Mouse (Mus musculus) kidney, postnatal 36 days (tissue): ENCODE measurements around the gene Snrk.
A peak's percentile ranks its signal among the peaks of the same experiment; 100 is the strongest.
"Not testable (repeated sequence)": the region's sequence is repeated elsewhere in the genome, so short reads cannot be mapped to it uniquely, and the experiment has no call there.

Experiments
- DNase-seq, 2 experiments: peaks; one replicate each; pipeline ENCODE4 v3.0.0; 2021 to 2022; ENCODE audit warnings: mixed read lengths in 2 of 2

Snrk gene

GRCm38 (mm10) chr9:122145677-122146076, 28.6 kb downstream of the Snrk start:
- no peak for DNase-seq

DNA sequence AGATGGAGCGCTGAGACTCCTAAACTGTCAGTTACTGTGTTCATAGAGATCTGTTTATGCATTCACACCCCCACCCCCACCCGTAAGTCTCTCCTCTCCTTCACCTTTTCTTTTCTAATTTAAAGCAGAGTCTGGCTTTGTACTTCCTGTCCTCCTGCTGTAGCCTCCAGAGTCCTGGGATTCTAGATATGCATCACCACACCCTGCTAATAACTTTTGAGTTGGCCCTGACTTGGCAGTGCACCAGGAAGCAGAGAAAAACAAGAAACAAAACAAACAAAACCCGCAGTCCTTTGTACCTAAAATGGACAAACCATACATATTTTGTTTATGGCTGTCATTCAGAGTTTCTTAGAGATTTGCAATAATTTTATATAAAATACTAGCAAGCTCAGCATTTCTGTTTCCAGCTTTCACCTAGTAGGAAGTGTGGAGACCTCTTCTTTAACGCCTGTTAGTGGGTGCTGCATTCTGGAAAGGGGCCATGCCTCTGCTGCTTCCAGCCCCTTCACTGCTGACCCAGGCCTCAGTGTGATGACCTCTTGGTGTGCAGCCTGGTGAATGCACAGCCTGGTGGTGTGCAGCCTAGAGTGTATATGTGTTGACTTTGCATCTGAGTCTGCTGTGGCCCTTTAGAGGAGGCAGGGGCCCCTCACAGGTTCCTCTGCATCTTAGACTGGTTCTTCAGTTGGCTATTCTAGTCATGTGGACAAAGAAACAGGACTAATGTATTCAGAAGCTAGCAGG, 29.2 kb downstream of the Snrk start:
- DNase-seq = peak; percentile 40 to 54

DNA sequence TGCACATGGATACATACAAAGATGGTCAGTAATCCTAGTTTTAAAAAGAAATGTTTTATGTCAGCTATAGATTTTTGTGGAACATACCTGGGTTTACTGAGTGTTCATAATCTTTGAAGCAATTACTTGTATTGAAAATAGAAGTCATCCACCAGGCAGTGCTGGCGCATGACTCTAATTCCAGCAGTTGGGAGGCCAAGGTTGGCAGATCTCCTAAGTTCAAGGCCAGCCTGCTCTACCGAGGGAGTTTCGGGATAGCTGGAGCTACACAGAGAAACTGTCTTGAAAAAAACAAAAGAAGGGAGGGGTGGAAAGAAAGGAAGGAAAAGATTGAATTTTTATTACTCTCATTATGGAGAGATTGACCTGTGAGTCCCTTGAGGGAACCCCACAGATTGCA, 31.3 kb downstream of the Snrk start:
- DNase-seq = no peak

GRCm38 (mm10) chr9:122149997-122150826, 33.1 kb downstream of the Snrk start:
- DNase-seq = no peak

DNA sequence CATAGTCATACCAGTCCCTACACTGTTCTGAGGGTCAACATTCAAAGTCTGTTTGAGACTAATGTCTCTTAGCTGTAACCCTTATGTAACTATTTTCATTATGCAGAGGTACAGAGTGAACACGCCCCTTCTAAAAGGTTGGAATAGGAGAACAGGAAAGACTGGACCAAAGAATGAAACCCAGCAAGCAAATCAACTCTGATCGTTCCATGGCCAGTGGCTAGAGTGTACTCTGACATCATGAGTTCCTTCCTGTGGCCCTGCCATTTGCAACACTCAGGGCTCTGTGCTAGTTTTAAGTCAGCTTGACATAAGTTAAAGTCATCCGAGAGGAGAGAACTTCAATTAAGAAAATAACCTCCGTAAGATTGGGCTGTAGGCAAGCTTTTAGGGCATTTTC, 35.0 kb downstream of the Snrk start:
- DNase-seq = no peak

- DNase-seq = no peak
Measured at GRCm38 (mm10) chr9:122152501-122152900, 35.4 kb downstream of the Snrk start.

- no peak for DNase-seq
Measured at GRCm38 (mm10) chr9:122153436-122153835, 36.4 kb downstream of the Snrk start.

- DNase-seq = peak in 1 of 2 experiments; percentile 35
Measured at GRCm38 (mm10) chr9:122155193-122155592, 38.1 kb downstream of the Snrk start.

DNA sequence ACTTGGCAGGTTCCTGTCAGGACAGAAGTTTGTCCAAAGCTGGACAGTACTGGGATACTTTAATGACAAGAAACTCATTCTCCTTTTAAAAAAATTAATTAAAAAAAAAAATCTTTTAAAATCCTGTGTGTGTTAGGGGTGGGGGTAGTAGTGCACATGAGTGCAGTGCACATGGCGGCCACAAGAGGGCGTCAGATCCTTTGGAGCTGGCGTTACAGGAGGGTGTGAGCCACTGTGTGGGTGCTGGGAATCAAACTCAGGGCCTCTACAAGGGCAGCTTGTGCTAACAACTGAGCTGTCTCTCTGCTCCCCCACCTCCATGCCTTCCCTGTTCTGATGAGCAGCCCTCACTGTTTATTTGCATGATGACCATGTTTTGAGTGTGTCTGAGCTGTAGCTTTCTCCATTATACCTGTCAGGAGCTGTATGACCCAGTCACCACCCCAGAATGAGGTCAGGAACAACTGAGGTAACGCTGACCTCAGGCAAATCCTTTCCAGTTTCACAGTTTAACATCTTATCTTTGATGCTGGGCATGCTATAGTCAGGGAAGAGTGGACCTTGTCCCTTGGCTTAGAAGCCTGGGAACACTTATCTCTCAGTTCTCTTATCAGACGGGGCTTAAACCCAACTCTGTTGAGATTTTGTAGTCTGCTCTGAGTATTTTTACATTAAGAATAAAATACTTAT, 39.5 kb downstream of the Snrk start:
- no peak for DNase-seq

- DNase-seq = no peak
Measured at GRCm38 (mm10) chr9:122157079-122157441, 40.0 kb downstream of the Snrk start.

GRCm38 (mm10) chr9:122164535-122164934, 47.5 kb downstream of the Snrk start:
- DNase-seq = no peak

DNA sequence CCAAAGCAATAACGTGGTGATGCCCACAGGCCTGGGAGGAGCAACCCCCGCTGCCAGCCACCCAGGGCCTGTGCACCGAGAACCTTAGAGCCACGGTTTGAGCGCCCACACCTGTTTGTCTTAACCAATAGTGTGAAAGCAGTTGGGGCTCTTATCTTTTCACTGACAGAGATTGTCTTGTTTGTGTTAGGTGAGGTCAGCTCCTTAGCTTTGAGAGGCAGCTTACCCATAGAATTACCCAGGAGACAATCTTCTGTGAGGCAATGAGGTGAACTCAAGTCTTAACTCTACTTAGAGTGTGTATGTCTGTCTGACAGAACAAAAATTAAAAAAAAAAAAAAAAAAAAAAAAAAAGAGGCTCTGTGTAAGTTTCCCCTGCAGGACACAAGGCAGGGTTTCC, 50.7 kb downstream of the Snrk start:
- not testable (repeated sequence) for DNase-seq

- peak in 1 of 2 experiments; percentile 25 for DNase-seq
Measured at GRCm38 (mm10) chr9:122169901-122170300, 52.8 kb downstream of the Snrk start.

- DNase-seq = peak in 1 of 2 experiments; percentile 36
Measured at GRCm38 (mm10) chr9:122172612-122173186, 55.6 kb downstream of the Snrk start.

- DNase-seq = peak; percentile 81 to 86
Measured at GRCm38 (mm10) chr9:122173405-122174233, 56.6 kb downstream of the Snrk start.

DNA sequence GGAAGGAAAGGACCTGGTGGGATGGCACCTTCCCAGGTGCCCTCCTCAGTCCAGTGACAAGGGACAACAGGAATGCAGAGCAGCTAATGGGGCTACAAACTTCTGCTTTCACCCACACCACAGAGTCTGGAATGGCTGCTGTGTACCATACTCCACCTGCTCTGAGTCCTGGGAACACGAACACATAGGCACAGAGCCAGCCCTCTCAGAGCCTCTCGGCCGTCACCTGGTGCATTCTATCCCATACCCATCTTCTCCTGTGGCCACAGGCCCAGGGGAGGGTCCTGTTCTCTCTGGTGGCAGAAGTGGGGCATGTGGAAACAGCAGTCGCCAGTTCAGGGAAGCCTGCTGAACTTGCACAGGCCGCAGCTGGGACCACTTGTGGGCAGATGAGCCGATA, 57.7 kb downstream of the Snrk start:
- no peak for DNase-seq

GRCm38 (mm10) chr9:122177256-122178220, 60.5 kb downstream of the Snrk start:
- DNase-seq = peak; percentile 57 to 77

GRCm38 (mm10) chr9:122178427-122178826, 61.4 kb downstream of the Snrk start:
- DNase-seq = no peak

DNA sequence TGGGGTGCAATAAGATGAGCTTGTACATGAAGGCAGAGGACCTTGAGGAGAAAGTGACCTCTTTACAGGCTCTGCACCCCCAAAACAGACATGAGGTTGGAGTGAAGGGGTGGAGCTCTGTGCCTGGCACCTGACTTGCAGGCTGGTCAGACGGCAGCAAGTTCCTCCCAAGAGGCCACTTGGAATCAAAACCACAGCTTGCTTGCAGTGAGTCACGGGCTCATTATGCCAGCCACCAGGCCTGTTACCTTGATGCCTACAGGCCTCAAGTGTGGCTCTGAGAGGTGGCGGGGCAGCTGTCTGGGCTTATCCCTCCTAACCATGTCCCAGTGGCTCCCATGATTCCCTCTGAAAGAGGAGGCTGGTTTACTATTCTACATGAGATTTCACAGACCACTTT, 63.0 kb downstream of the Snrk start:
- no peak for DNase-seq

DNA sequence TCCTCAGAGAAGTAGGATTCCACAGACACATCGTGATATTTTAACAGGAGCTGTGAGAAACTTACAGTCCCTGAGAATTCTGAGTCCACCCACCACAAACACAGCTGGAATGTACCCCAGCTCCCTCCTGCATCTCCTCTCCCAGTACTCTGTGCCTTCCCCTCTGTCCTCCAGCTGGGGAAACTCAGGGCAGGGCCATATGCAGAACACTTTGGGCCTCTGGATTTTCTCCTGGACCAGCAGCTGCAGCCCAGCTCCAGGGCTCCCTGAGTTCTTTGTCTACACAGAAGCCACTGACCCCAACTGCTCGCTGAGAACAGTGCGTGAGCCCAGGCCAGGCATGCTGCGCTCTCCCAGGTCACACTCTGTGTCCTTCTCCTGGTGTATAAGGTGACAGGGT, 66.0 kb downstream of the Snrk start:
- no peak for DNase-seq

DNA sequence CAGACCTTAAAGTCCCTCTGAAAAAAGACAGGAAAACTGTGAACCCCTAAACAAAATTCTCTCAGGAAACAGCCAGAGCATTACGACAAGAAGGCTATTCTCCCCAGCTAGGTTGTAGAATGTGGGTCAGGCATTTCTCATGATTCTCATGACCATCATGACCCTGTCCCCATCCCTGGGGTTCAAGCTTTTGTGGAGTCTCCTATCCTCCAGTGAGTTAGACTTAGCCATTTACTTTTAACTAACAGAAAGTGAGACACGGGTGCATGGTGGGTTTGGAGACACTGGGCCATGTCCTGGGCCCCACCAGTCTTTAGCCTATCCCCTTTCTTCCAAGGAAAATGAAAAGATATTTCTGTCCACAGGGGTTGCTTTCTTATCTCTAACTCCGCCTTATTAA, 67.3 kb downstream of the Snrk start:
- DNase-seq = no peak
